Mouse (Mus musculus): ENCODE results near the gene Sirt3.

- TF ChIP-seq POLR2A (IDR thresholded peaks at IDR 0.05; ENCODE audit: extremely low read depth, insufficient read depth, low read length) (no peak), CTCF (IDR thresholded peaks at IDR 0.05; ENCODE audit: low read depth, low read length) (no peak)
Measured at GRCm38 (mm10) chr7:140820173-140820572, 61.9 kb downstream of the Sirt3 start.
